Mouse (Mus musculus): ENCODE results near the gene Fam184a. TPM values are rescaled to one million over a fixed set of nuclear protein-coding genes. Genes with fewer than 3 reads are reported as not detected.

Gene Fam184a
- polyA plus RNA-seq, 1 experiment: 5.4 TPM

- TF ChIP-seq POLR2A (IDR thresholded peaks at IDR 0.05; ENCODE audit: borderline replicate concordance, control insufficient read depth, low read depth, low read length) (no peak), CTCF (IDR thresholded peaks at IDR 0.05; ENCODE audit: control insufficient read depth, insufficient read depth, low read length) (no peak)
- no peak overlapping the region for H3K4me3 ChIP-seq (replicated peaks; ENCODE audit: control insufficient read depth, low read depth, low read length)
- WGBS: 24% methylated on average over 2 of the region's 2 CpGs
- no peak overlapping the region for H3K27ac ChIP-seq (ENCODE audit: control insufficient read depth, insufficient read depth, low read depth, low read length, poor library complexity)
- H3K4me1 ChIP-seq (ENCODE audit: control insufficient read depth, insufficient read depth, low read length): no peaks in the 10 kb centered on the region
Observed at GRCm38 (mm10) chr10:53608274-53608673, 142.6 kb downstream of the Fam184a start.

- no peak for TF ChIP-seq CTCF (IDR thresholded peaks at IDR 0.05; ENCODE audit: control insufficient read depth, insufficient read depth, low read length)
- TF ChIP-seq POLR2A (IDR thresholded peaks at IDR 0.05; ENCODE audit: borderline replicate concordance, control insufficient read depth, low read depth, low read length): no peak
- Histone ChIP-seq H3K27ac (ENCODE audit: control insufficient read depth, insufficient read depth, low read depth, low read length, poor library complexity) (no peak overlapping the region), H3K4me3 (replicated peaks; ENCODE audit: control insufficient read depth, low read depth, low read length) (no peak overlapping the region), H3K4me1 (ENCODE audit: control insufficient read depth, insufficient read depth, low read length) (no peaks in the 10 kb centered on the region)
- 56% methylated on average over 2 of the region's 2 CpGs for WGBS
Observed at GRCm38 (mm10) chr10:53605328-53605727, 145.6 kb downstream of the Fam184a start.

GRCm38 (mm10) chr10:53598821-53599220, 152.1 kb downstream of the Fam184a start:
- Histone ChIP-seq H3K4me3 (replicated peaks; ENCODE audit: control insufficient read depth, low read depth, low read length) (peak overlapping the region; percentile 40), H3K4me1 (ENCODE audit: control insufficient read depth, insufficient read depth, low read length) (no peaks in the 10 kb centered on the region), H3K27ac (ENCODE audit: control insufficient read depth, insufficient read depth, low read depth, low read length, poor library complexity) (no peak overlapping the region)
- WGBS: 26% methylated on average over 5 of the region's 5 CpGs
- no peak for TF ChIP-seq POLR2A (IDR thresholded peaks at IDR 0.05; ENCODE audit: borderline replicate concordance, control insufficient read depth, low read depth, low read length)
- no peak for TF ChIP-seq CTCF (IDR thresholded peaks at IDR 0.05; ENCODE audit: control insufficient read depth, insufficient read depth, low read length)

- WGBS: 1% methylated on average over 96 of the region's 99 CpGs
- Histone ChIP-seq H3K27ac (ENCODE audit: control insufficient read depth, insufficient read depth, low read depth, low read length, poor library complexity) (peak overlapping the region; percentile 98), H3K4me3 (replicated peaks; ENCODE audit: control insufficient read depth, low read depth, low read length) (peak overlapping the region; percentile 98), H3K4me1 (ENCODE audit: control insufficient read depth, insufficient read depth, low read length) (no peaks in the 10 kb centered on the region)
- TF ChIP-seq POLR2A (IDR thresholded peaks at IDR 0.05; ENCODE audit: borderline replicate concordance, control insufficient read depth, low read depth, low read length): no peak
- TF ChIP-seq CTCF (IDR thresholded peaks at IDR 0.05; ENCODE audit: control insufficient read depth, insufficient read depth, low read length): no peak
Observed at GRCm38 (mm10) chr10:53597121-53597881, 153.6 kb downstream of the Fam184a start.

GRCm38 (mm10) chr10:53596677-53597120, 154.2 kb downstream of the Fam184a start, which contains the start of gene Asf1a:
Gene Asf1a (plus strand): TSS chr10:53596757.
- no peaks in the 10 kb centered on the region for H3K4me1 ChIP-seq (ENCODE audit: control insufficient read depth, insufficient read depth, low read length)
- peak within 1 kb of the TSS; percentile 98 for H3K4me3 ChIP-seq (replicated peaks; ENCODE audit: control insufficient read depth, low read depth, low read length)
- WGBS: under 1% methylated on average over 50 of the region's 52 CpGs
- H3K27ac ChIP-seq (ENCODE audit: control insufficient read depth, insufficient read depth, low read depth, low read length, poor library complexity): peak within 1 kb of the TSS; percentile 98
- TF ChIP-seq CTCF (IDR thresholded peaks at IDR 0.05; ENCODE audit: control insufficient read depth, insufficient read depth, low read length) (peak; percentile 75), POLR2A (IDR thresholded peaks at IDR 0.05; ENCODE audit: borderline replicate concordance, control insufficient read depth, low read depth, low read length) (peak; percentile 76)

- TF ChIP-seq POLR2A (IDR thresholded peaks at IDR 0.05; ENCODE audit: borderline replicate concordance, control insufficient read depth, low read depth, low read length): no peak
- TF ChIP-seq CTCF (IDR thresholded peaks at IDR 0.05; ENCODE audit: control insufficient read depth, insufficient read depth, low read length): no peak
- Histone ChIP-seq H3K4me3 (replicated peaks; ENCODE audit: control insufficient read depth, low read depth, low read length) (peak overlapping the region; percentile 82), H3K27ac (ENCODE audit: control insufficient read depth, insufficient read depth, low read depth, low read length, poor library complexity) (peak overlapping the region; percentile 66), H3K4me1 (ENCODE audit: control insufficient read depth, insufficient read depth, low read length) (no peaks in the 10 kb centered on the region)
- 4% methylated on average over 27 of the region's 27 CpGs for WGBS
Observed at GRCm38 (mm10) chr10:53595744-53596676, 154.9 kb downstream of the Fam184a start.

GRCm38 (mm10) chr10:53585777-53586176, 165.1 kb downstream of the Fam184a start:
- TF ChIP-seq CTCF (IDR thresholded peaks at IDR 0.05; ENCODE audit: control insufficient read depth, insufficient read depth, low read length) (no peak), POLR2A (IDR thresholded peaks at IDR 0.05; ENCODE audit: borderline replicate concordance, control insufficient read depth, low read depth, low read length) (no peak)
- Histone ChIP-seq H3K27ac (ENCODE audit: control insufficient read depth, insufficient read depth, low read depth, low read length, poor library complexity) (no peak overlapping the region), H3K4me1 (ENCODE audit: control insufficient read depth, insufficient read depth, low read length) (no peaks in the 10 kb centered on the region), H3K4me3 (replicated peaks; ENCODE audit: control insufficient read depth, low read depth, low read length) (no peak overlapping the region)
- 87% methylated on average over 3 of the region's 3 CpGs for WGBS

Other genes with a start within 250 kb of the Fam184a start
- gene Asf1a, start 154.4 kb downstream of the Fam184a start, polyA plus RNA-seq (2011; ENCODE audit: insufficient read depth, insufficient read length, low replicate concordance, missing spikeins): 40.9 and 42.6 TPM in 2 replicates
- 5.9 and 10.9 TPM in 2 replicates for gene Mcm9, start 120.7 kb downstream of the Fam184a start, polyA plus RNA-seq (2011; ENCODE audit: insufficient read depth, insufficient read length, low replicate concordance, missing spikeins)

Data from bone marrow, adult 2 months (tissue).